Mouse (Mus musculus): ENCODE measurements around the gene Dnajc27. TPM values are rescaled to one million over a fixed set of nuclear protein-coding genes. Genes with fewer than 3 reads are reported as not detected.
A peak's percentile ranks its signal among the peaks of the same experiment; 100 is the strongest.

Gene Dnajc27
- polyA plus RNA-seq, 1 experiment from 2014 or later: 8.7 TPM

GRCm38 (mm10) chr12:4071671-4072070, 10.7 kb upstream of the Dnajc27 start:
- Histone ChIP-seq H3K9ac (ENCODE audit: low read length) (no peak overlapping the region), H3K4me2 (ENCODE audit: low read length) (no peak overlapping the region), H3K27me3 (replicated peaks; ENCODE audit: control insufficient read depth, insufficient read depth, low read length) (no peaks in the 10 kb centered on the region), H3K27ac (ENCODE audit: low read depth, low read length) (no peak overlapping the region), H3K36me3 (ENCODE audit: control insufficient read depth, insufficient read depth, low read length) (no peaks in the 10 kb centered on the region), H3K4me1 (ENCODE audit: control insufficient read depth, insufficient read depth, low read length) (no peaks in the 10 kb centered on the region), H3K9me3 (replicated peaks; ENCODE audit: control insufficient read depth, low read length) (no peaks in the 10 kb centered on the region), H3K4me3 (ENCODE audit: low read depth, low read length) (no peak overlapping the region)
- ATAC-seq: no peak
- WGBS: 85% methylated on average over 9 of the region's 9 CpGs
- DNase-seq (ENCODE audit: low spot score): no peak

DNA sequence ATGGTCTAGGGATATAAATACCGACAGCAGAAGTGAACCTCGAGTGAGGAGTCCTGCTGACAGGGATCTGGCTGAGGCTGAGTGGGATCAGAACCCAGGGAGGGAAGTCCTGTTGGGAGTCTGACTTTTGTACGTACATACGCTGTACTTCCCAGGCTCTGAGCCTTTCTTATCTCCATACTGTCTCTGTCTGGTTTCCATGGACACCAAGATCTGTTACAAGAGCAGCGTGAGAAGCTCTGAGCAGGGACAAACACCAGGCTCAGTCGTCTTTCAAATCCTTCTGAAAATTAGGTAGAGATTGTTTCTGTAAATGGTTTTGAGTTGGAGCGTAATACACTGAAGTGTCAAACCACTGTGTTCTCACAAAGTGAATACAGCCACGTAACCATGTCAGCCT, 7.0 kb upstream of the Dnajc27 start:
- Histone ChIP-seq H3K9ac (ENCODE audit: low read length) (no peak overlapping the region), H3K36me3 (ENCODE audit: control insufficient read depth, insufficient read depth, low read length) (no peaks in the 10 kb centered on the region), H3K4me1 (ENCODE audit: control insufficient read depth, insufficient read depth, low read length) (no peaks in the 10 kb centered on the region), H3K27ac (ENCODE audit: low read depth, low read length) (no peak overlapping the region), H3K27me3 (replicated peaks; ENCODE audit: control insufficient read depth, insufficient read depth, low read length) (no peaks in the 10 kb centered on the region), H3K9me3 (replicated peaks; ENCODE audit: control insufficient read depth, low read length) (no peaks in the 10 kb centered on the region), H3K4me2 (ENCODE audit: low read length) (no peak overlapping the region), H3K4me3 (ENCODE audit: low read depth, low read length) (no peak overlapping the region)
- WGBS: 63% methylated on average over 8 of the region's 8 CpGs
- DNase-seq (ENCODE audit: low spot score) (no peak), ATAC-seq (no peak)

GRCm38 (mm10) chr12:4076383-4076782, 6.0 kb upstream of the Dnajc27 start:
- no peaks in the 10 kb centered on the region for H3K27me3 ChIP-seq (replicated peaks; ENCODE audit: control insufficient read depth, insufficient read depth, low read length)
- H3K4me1 ChIP-seq (ENCODE audit: control insufficient read depth, insufficient read depth, low read length): no peaks in the 10 kb centered on the region
- no peaks in the 10 kb centered on the region for H3K9me3 ChIP-seq (replicated peaks; ENCODE audit: control insufficient read depth, low read length)
- H3K4me2 ChIP-seq (ENCODE audit: low read length): no peak overlapping the region
- DNase-seq (ENCODE audit: low spot score): no peak
- H3K4me3 ChIP-seq (ENCODE audit: low read depth, low read length): no peak overlapping the region
- no peak overlapping the region for H3K9ac ChIP-seq (ENCODE audit: low read length)
- no peak overlapping the region for H3K27ac ChIP-seq (ENCODE audit: low read depth, low read length)
- H3K36me3 ChIP-seq (ENCODE audit: control insufficient read depth, insufficient read depth, low read length): no peaks in the 10 kb centered on the region
- ATAC-seq: no peak

DNA sequence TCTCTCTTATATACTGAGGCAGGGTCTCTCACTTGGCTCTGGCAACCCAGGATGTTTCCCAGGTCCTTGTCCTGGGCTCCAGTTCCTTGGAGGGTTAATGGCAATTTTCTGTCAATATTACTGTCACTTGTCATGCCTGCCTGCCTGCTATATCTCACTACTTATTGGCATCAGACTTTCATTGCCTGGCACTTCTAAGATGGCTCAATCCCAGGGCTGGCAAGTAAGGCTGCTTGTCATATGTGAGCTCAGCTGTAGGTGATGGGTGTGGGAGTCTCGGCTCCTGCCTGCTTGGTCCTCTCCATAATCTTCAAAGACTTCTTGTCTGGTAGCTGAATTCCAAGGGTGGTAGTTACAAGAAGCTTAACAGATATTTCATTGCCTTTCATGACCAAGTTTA, 4.3 kb upstream of the Dnajc27 start:
- Histone ChIP-seq H3K27ac (ENCODE audit: low read depth, low read length) (no peak overlapping the region), H3K4me2 (ENCODE audit: low read length) (no peak overlapping the region), H3K4me1 (ENCODE audit: control insufficient read depth, insufficient read depth, low read length) (no peaks in the 10 kb centered on the region), H3K27me3 (replicated peaks; ENCODE audit: control insufficient read depth, insufficient read depth, low read length) (no peaks in the 10 kb centered on the region), H3K4me3 (ENCODE audit: low read depth, low read length) (no peak overlapping the region), H3K9ac (ENCODE audit: low read length) (no peak overlapping the region), H3K36me3 (ENCODE audit: control insufficient read depth, insufficient read depth, low read length) (no peaks in the 10 kb centered on the region), H3K9me3 (replicated peaks; ENCODE audit: control insufficient read depth, low read length) (no peaks in the 10 kb centered on the region)
- DNase-seq (ENCODE audit: low spot score): peak; percentile 41
- ATAC-seq: no peak
- 74% methylated on average over 1 of the region's 1 CpGs for WGBS

DNA sequence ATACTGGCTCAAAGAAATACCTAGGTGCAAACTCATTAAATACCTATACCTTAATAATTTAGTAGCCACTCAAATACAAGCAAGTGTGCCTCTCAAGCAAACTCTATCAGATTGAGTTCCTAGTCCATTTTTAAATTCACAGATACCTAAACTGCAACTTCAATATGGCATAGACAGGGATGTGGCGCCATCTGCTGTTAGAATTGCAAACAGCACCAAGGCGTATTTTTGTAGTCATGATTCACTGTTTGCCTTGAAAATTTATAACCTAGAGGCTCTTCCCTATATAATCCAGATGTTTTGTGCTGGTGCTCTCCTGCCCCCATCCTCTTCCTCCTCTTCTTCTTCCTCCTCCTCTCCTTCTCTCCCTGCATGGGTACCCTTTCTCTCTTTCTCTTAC, 2.1 kb upstream of the Dnajc27 start:
- H3K27ac ChIP-seq (ENCODE audit: low read depth, low read length): no peak overlapping the region
- H3K27me3 ChIP-seq (replicated peaks; ENCODE audit: control insufficient read depth, insufficient read depth, low read length): no peaks in the 10 kb centered on the region
- 0% methylated on average over 2 of the region's 2 CpGs for WGBS
- H3K36me3 ChIP-seq (ENCODE audit: control insufficient read depth, insufficient read depth, low read length): no peaks in the 10 kb centered on the region
- ATAC-seq (no peak), DNase-seq (ENCODE audit: low spot score) (peak; percentile 87)
- H3K4me3 ChIP-seq (ENCODE audit: low read depth, low read length): no peak overlapping the region
- no peaks in the 10 kb centered on the region; the same call in 1 of the 2 replicates for H3K4me1 ChIP-seq (ENCODE audit: control insufficient read depth, insufficient read depth, low read length)
- no peak overlapping the region for H3K9ac ChIP-seq (ENCODE audit: low read length)
- H3K9me3 ChIP-seq (replicated peaks; ENCODE audit: control insufficient read depth, low read length): no peaks in the 10 kb centered on the region
- H3K4me2 ChIP-seq (ENCODE audit: low read length): no peak overlapping the region

DNA sequence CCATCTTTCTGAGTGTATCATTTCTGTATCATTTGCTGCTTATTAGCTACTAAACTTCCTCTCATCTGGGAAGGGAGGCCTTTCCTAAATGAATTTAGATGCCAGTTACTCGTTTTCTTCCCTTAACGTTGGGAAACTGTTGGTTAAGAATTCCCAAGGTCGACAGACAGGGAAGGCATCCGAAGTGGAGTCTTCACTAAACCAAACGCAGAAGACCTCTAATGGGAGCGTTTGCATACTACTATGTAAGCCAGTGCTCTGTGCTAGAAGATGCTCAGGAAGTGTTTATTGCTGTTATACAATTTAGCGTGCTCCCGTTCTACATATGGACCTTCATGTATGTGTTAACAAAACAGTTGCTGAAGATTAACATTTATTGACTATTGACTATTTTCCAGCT, 1.1 kb downstream of the Dnajc27 start:
- Histone ChIP-seq H3K9me3 (replicated peaks; ENCODE audit: control insufficient read depth, low read length) (no peaks in the 10 kb centered on the region), H3K36me3 (ENCODE audit: control insufficient read depth, insufficient read depth, low read length) (peaks cover 19% of the 10 kb centered on the region), H3K27ac (ENCODE audit: low read depth, low read length) (no peak overlapping the region), H3K4me1 (ENCODE audit: control insufficient read depth, insufficient read depth, low read length) (no peaks in the 10 kb centered on the region; the same call in 1 of the 2 replicates), H3K9ac (ENCODE audit: low read length) (peak overlapping the region; percentile 78; the same call in 1 of the 2 replicates), H3K4me2 (ENCODE audit: low read length) (peak overlapping the region; percentile 59), H3K27me3 (replicated peaks; ENCODE audit: control insufficient read depth, insufficient read depth, low read length) (no peaks in the 10 kb centered on the region), H3K4me3 (ENCODE audit: low read depth, low read length) (peak overlapping the region; percentile 55; the same call in 1 of the 2 replicates)
- DNase-seq (ENCODE audit: low spot score): no peak
- 63% methylated on average over 8 of the region's 8 CpGs for WGBS
- no peak for ATAC-seq

GRCm38 (mm10) chr12:4107383-4107782, 25.0 kb downstream of the Dnajc27 start:
- peak; percentile 89 for DNase-seq (ENCODE audit: low spot score)
- H3K27me3 ChIP-seq (replicated peaks; ENCODE audit: control insufficient read depth, insufficient read depth, low read length): no peaks in the 10 kb centered on the region
- H3K4me2 ChIP-seq (ENCODE audit: low read length): no peak overlapping the region
- peak; percentile 80 for ATAC-seq
- no peak overlapping the region for H3K4me3 ChIP-seq (ENCODE audit: low read depth, low read length)
- peaks cover 23% of the 10 kb centered on the region for H3K36me3 ChIP-seq (ENCODE audit: control insufficient read depth, insufficient read depth, low read length)
- no peaks in the 10 kb centered on the region for H3K4me1 ChIP-seq (ENCODE audit: control insufficient read depth, insufficient read depth, low read length)
- no peak overlapping the region for H3K9ac ChIP-seq (ENCODE audit: low read length)
- H3K9me3 ChIP-seq (replicated peaks; ENCODE audit: control insufficient read depth, low read length): no peaks in the 10 kb centered on the region
- H3K27ac ChIP-seq (ENCODE audit: low read depth, low read length): no peak overlapping the region
- WGBS: 76% methylated on average over 4 of the region's 4 CpGs

- DNase-seq (ENCODE audit: low spot score): no peak
- no peak overlapping the region for H3K9ac ChIP-seq (ENCODE audit: low read length)
- peaks cover 2% of the 10 kb centered on the region; the same call in 1 of the 2 replicates for H3K36me3 ChIP-seq (ENCODE audit: control insufficient read depth, insufficient read depth, low read length)
- no peaks in the 10 kb centered on the region for H3K27me3 ChIP-seq (replicated peaks; ENCODE audit: control insufficient read depth, insufficient read depth, low read length)
- H3K4me1 ChIP-seq (ENCODE audit: control insufficient read depth, insufficient read depth, low read length): no peaks in the 10 kb centered on the region
- H3K27ac ChIP-seq (ENCODE audit: low read depth, low read length): no peak overlapping the region
- no peak for ATAC-seq
- 86% methylated on average over 9 of the region's 9 CpGs for WGBS
- no peaks in the 10 kb centered on the region for H3K9me3 ChIP-seq (replicated peaks; ENCODE audit: control insufficient read depth, low read length)
- no peak overlapping the region for H3K4me2 ChIP-seq (ENCODE audit: low read length)
- H3K4me3 ChIP-seq (ENCODE audit: low read depth, low read length): no peak overlapping the region
These were observed 33.7 kb downstream of the Dnajc27 start for GRCm38 (mm10) chr12:4116132-4116531.

DNA sequence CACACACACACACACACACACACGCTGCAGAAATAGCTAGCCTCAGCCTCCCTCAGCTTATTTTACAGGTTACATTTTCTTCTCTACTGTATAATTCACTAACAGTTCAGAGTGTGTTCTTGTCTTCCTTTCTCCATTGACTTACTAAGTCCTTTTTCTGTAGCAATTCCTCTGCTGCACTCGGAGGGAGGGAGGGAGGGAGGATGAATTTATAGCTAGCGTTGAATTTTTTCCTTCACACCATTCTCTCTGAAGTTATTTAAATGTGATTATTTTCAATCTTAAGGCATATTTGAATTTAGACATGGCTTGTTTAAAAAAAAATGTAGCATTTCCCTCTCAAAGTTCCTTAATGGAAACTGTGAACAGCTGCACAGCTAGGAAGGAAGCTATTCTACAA, 34.8 kb downstream of the Dnajc27 start:
- no peak for DNase-seq (ENCODE audit: low spot score)
- Histone ChIP-seq H3K36me3 (ENCODE audit: control insufficient read depth, insufficient read depth, low read length) (peaks cover 2% of the 10 kb centered on the region; the same call in 1 of the 2 replicates), H3K4me3 (ENCODE audit: low read depth, low read length) (no peak overlapping the region), H3K4me1 (ENCODE audit: control insufficient read depth, insufficient read depth, low read length) (no peaks in the 10 kb centered on the region), H3K9ac (ENCODE audit: low read length) (no peak overlapping the region), H3K27me3 (replicated peaks; ENCODE audit: control insufficient read depth, insufficient read depth, low read length) (no peaks in the 10 kb centered on the region), H3K4me2 (ENCODE audit: low read length) (no peak overlapping the region), H3K27ac (ENCODE audit: low read depth, low read length) (no peak overlapping the region), H3K9me3 (replicated peaks; ENCODE audit: control insufficient read depth, low read length) (no peaks in the 10 kb centered on the region)
- WGBS: 87% methylated on average over 3 of the region's 3 CpGs
- no peak for ATAC-seq

All from forebrain, embryonic 14.5 days (tissue).